Comparison of ENCODE assay signal across 8 mouse cellular contexts in the genomic region with DNA sequence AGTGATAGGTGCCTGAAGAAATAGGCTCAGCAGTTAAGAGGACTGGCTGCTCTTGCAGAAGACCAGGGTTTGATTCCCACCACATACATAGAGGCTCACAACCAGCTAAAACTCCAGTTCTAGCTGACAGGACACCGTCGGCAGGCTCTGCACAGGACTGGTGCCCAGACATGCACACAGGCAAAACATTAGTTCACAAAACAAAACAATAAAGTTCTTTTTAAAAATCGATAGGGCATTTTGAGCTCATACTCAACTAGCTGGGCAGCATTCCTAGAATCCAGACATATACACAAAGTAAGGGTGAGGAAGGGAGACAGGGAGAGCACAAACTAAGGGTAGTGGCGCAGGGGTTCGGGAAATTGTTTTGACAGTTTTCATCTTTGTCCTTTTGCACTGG. TPM values are rescaled to one million over a fixed set of nuclear protein-coding genes. Genes with fewer than 3 reads are reported as not detected.
DNase-seq lines count a peak whose midpoint lies in the region; ATAC-seq lines count a peak whose summit lies in the region.

No protein-coding gene starts in this region.

- H3K27me3 ChIP-seq in forebrain, embryonic 14.5 days (replicated peaks; ENCODE audit: control insufficient read depth, insufficient read depth, low read length), result no peaks in the 10 kb centered on the region
- no peaks in the 10 kb centered on the region; the same call in 1 of the 2 replicates for H3K27me3 ChIP-seq in liver, embryonic 13.5 days
- H3K27me3 ChIP-seq in stomach, embryonic 16.5 days (ENCODE audit: control insufficient read depth, insufficient read depth, low read length), result no peaks in the 10 kb centered on the region

- H3K9ac ChIP-seq in forebrain, embryonic 14.5 days (ENCODE audit: low read length), result 0 out of 2 replicates have a peak overlapping the region, but pooled peaks have one; percentile 62
- peak overlapping the region; percentile 83 for H3K9ac ChIP-seq in liver, embryonic 13.5 days
- peak overlapping the region; percentile 98 for H3K9ac ChIP-seq in stomach, embryonic 16.5 days (ENCODE audit: low read length)

- H3K4me1 ChIP-seq in forebrain, embryonic 14.5 days (ENCODE audit: control insufficient read depth, insufficient read depth, low read length), result peaks cover 17% of the 10 kb centered on the region
- H3K4me1 ChIP-seq in liver, embryonic 13.5 days (replicated peaks), result peaks cover 41% of the 10 kb centered on the region
- H3K4me1 ChIP-seq in stomach, embryonic 16.5 days (ENCODE audit: control insufficient read depth, insufficient read depth, low read length), result peaks cover 17% of the 10 kb centered on the region

- no peaks in the 10 kb centered on the region for H3K9me3 ChIP-seq in forebrain, embryonic 14.5 days (replicated peaks; ENCODE audit: control insufficient read depth, low read length)
- H3K9me3 ChIP-seq in liver, embryonic 13.5 days (replicated peaks), result no peaks in the 10 kb centered on the region
- H3K9me3 ChIP-seq in stomach, embryonic 16.5 days (replicated peaks; ENCODE audit: control insufficient read depth, low read length), result no peaks in the 10 kb centered on the region

- no peak for ATAC-seq in cerebellum, adult (ENCODE audit: insufficient number of reproducible peaks, low FRiP score, low TSS enrichment)
- no peak for ATAC-seq in forebrain, embryonic 14.5 days
- no peak for ATAC-seq in liver, embryonic 13.5 days (ENCODE audit: low read depth)
- no peak for ATAC-seq in stomach, embryonic 16.5 days (ENCODE audit: insufficient read depth, low FRiP score)

- peak; percentile 30 for DNase-seq in cerebellum, adult 9-11 months
- peak; percentile 18 for DNase-seq in 416B (ENCODE audit: low read depth)
- DNase-seq in forebrain, embryonic 14.5 days (ENCODE audit: low spot score), result no peak
- DNase-seq in liver, embryonic 13.5 days, result no peak
- no peak for DNase-seq in frontal cortex, postnatal 25 days (ENCODE audit: low spot score in 2 of 2)
- no peak for DNase-seq in kidney, postnatal 14 days

- WGBS in forebrain, embryonic 14.5 days, result 73% methylated on average over 5 of the region's 5 CpGs
- 50% methylated on average over 5 of the region's 5 CpGs for WGBS in liver, embryonic 13.5 days (ENCODE audit: insufficient replicate concordance)
- WGBS in stomach, embryonic 16.5 days, result 45% methylated on average over 5 of the region's 5 CpGs

- peak overlapping the region; percentile 92; the same call in 1 of the 2 replicates for H3K4me3 ChIP-seq in forebrain, embryonic 14.5 days (ENCODE audit: low read depth, low read length)
- H3K4me3 ChIP-seq in liver, embryonic 13.5 days (replicated peaks), result peak overlapping the region; percentile 89
- H3K4me3 ChIP-seq in stomach, embryonic 16.5 days (replicated peaks; ENCODE audit: low read length), result peak overlapping the region; percentile 95

- H3K4me2 ChIP-seq in forebrain, embryonic 14.5 days (ENCODE audit: low read length), result peak overlapping the region; percentile 85
- H3K4me2 ChIP-seq in liver, embryonic 13.5 days, result peak overlapping the region; percentile 99
- H3K4me2 ChIP-seq in stomach, embryonic 16.5 days (ENCODE audit: low read depth, low read length), result peak overlapping the region; percentile 76

- H3K27ac ChIP-seq in forebrain, embryonic 14.5 days (ENCODE audit: low read depth, low read length), result 0 out of 2 replicates have a peak overlapping the region, but pooled peaks have one; percentile 78
- peak overlapping the region; percentile 99 for H3K27ac ChIP-seq in liver, embryonic 13.5 days
- peak overlapping the region; percentile 100 for H3K27ac ChIP-seq in stomach, embryonic 16.5 days (ENCODE audit: low read length)

- no peaks in the 10 kb centered on the region for H3K36me3 ChIP-seq in forebrain, embryonic 14.5 days (ENCODE audit: control insufficient read depth, insufficient read depth, low read length)
- 0 out of 2 replicates have a peak, but pooled peaks cover 4% of the 10 kb centered on the region for H3K36me3 ChIP-seq in liver, embryonic 13.5 days
- H3K36me3 ChIP-seq in stomach, embryonic 16.5 days (ENCODE audit: control insufficient read depth, insufficient read depth, low read length), result no peaks in the 10 kb centered on the region

RNA-seq across cellular contexts. Expression of gene Spag9, which starts 1.4 kb away (rescaled TPM):
- 89.6 and 109 TPM in 2 replicates for polyA plus RNA-seq in forebrain, embryonic 14.5 days (2014; fragmentation: Nextera tagmentation; extraction: Ambion mirVana)
- polyA plus RNA-seq in liver, embryonic 13.5 days (2015; fragmentation: Nextera tagmentation; extraction: Ambion mirVana), result 9.1 and 10.0 TPM in 2 replicates
- polyA plus RNA-seq in stomach, embryonic 16.5 days (2015; fragmentation: Nextera tagmentation; extraction: Ambion mirVana), result 26.1 and 31.0 TPM in 2 replicates

RNA-seq across cellular contexts. Expression of gene Nme1, which starts 26.2 kb away (rescaled TPM):
- 391 and 476 TPM in 2 replicates for polyA plus RNA-seq in forebrain, embryonic 14.5 days (2014; fragmentation: Nextera tagmentation; extraction: Ambion mirVana)
- polyA plus RNA-seq in liver, embryonic 13.5 days (2015; fragmentation: Nextera tagmentation; extraction: Ambion mirVana), result 177 and 207 TPM in 2 replicates
- polyA plus RNA-seq in stomach, embryonic 16.5 days (2015; fragmentation: Nextera tagmentation; extraction: Ambion mirVana), result 136 and 162 TPM in 2 replicates

RNA-seq across cellular contexts. Expression of gene Gm20390, which starts 26.4 kb away (rescaled TPM):
- 359 and 434 TPM in 2 replicates for polyA plus RNA-seq in forebrain, embryonic 14.5 days (2014; fragmentation: Nextera tagmentation; extraction: Ambion mirVana)
- polyA plus RNA-seq in liver, embryonic 13.5 days (2015; fragmentation: Nextera tagmentation; extraction: Ambion mirVana), result 247 and 263 TPM in 2 replicates
- 296 and 325 TPM in 2 replicates for polyA plus RNA-seq in stomach, embryonic 16.5 days (2015; fragmentation: Nextera tagmentation; extraction: Ambion mirVana)

RNA-seq across cellular contexts. Expression of gene Nme2, which starts 38.5 kb away (rescaled TPM):
- polyA plus RNA-seq in forebrain, embryonic 14.5 days (2014; fragmentation: Nextera tagmentation; extraction: Ambion mirVana), result 107 and 124 TPM in 2 replicates
- polyA plus RNA-seq in liver, embryonic 13.5 days (2015; fragmentation: Nextera tagmentation; extraction: Ambion mirVana), result 81.5 and 82.6 TPM in 2 replicates
- polyA plus RNA-seq in stomach, embryonic 16.5 days (2015; fragmentation: Nextera tagmentation; extraction: Ambion mirVana), result 287 and 314 TPM in 2 replicates

Comparison
In these comparisons a context has a peak if more than half of its experiments do, and no peak if none do; other contexts are left out.
1. DNase-seq: peak in cerebellum, adult 9-11 months (single experiment) and 416B (single experiment); none in forebrain, embryonic 14.5 days (single experiment), liver, embryonic 13.5 days (single experiment), frontal cortex, postnatal 25 days (0 of 2) and kidney, postnatal 14 days (single experiment).
2. Peak in every context shown above with its lines, with median percentiles within 50 percentile points of each other: H3K27ac ChIP-seq, H3K4me2 ChIP-seq, H3K4me3 ChIP-seq and H3K9ac ChIP-seq.